Mouse (Mus musculus) hindbrain, embryonic 14.5 days (tissue): ENCODE results near the gene Hspa14. TPM values are rescaled to one million over a fixed set of nuclear protein-coding genes. Genes with fewer than 3 reads are reported as not detected.
A peak's percentile ranks its signal among the peaks of the same experiment; 100 is the strongest.

Source experiments
- ATAC-seq: fragments of 200-750 bp; cut with Nextera tagmentation; 2 replicates; pipeline ENCODE4 v1.8.0; 2017; ENCODE audit warnings: moderate number of reproducible peaks, mild to moderate bottlenecking, moderate TSS enrichment, moderate library complexity; ENCODE audit not compliant: low FRiP score
- DNase-seq: peaks from one replicate; pipeline ENCODE4 v3.0.0-alpha.2; 2015; ENCODE audit warnings: low spot score
- H3K27ac ChIP-seq: fragments of 300-500 bp; sonication (generic); 2 replicates; pipeline ENCODE4 v1.5.1; 2014; ENCODE audit warnings: mild to moderate bottlenecking, moderate library complexity
- H3K27me3 ChIP-seq: fragments of 300-500 bp; sonication (generic); 2 replicates; pipeline ENCODE4 v1.6.1; 2014; ENCODE audit warnings: mild to moderate bottlenecking, low read length, mixed read lengths; ENCODE audit not compliant: control insufficient read depth, insufficient read depth
- H3K36me3 ChIP-seq: fragments of 300-500 bp; sonication (generic); replicated peaks from 2 replicates; pipeline ENCODE4 v1.6.1; 2014; ENCODE audit not compliant: control insufficient read depth, insufficient read depth
- H3K4me1 ChIP-seq: fragments of 300-500 bp; sonication (generic); replicated peaks from 2 replicates; pipeline ENCODE4 v1.6.1; 2014; ENCODE audit warnings: antibody characterized with exemption, low read length, mixed read lengths; ENCODE audit not compliant: control insufficient read depth, insufficient read depth
- H3K4me2 ChIP-seq: fragments of 300-500 bp; sonication (generic); replicated peaks from 2 replicates; pipeline ENCODE4 v1.6.1; 2014; ENCODE audit warnings: mild to moderate bottlenecking, moderate library complexity
- H3K4me3 ChIP-seq: fragments of 300-500 bp; sonication (generic); replicated peaks from 2 replicates; pipeline ENCODE4 v1.5.1; 2014; ENCODE audit warnings: mild to moderate bottlenecking, low read length
- H3K9ac ChIP-seq: fragments of 300-500 bp; sonication (generic); 2 replicates; pipeline ENCODE4 v1.6.1; 2014
- H3K9me3 ChIP-seq: fragments of 300-500 bp; sonication (generic); 2 replicates; pipeline ENCODE4 v1.6.1; 2016; ENCODE audit warnings: low read length; ENCODE audit not compliant: control insufficient read depth
- WGBS: fragments of 180-500 bp; shearing (Covaris S2); extraction: QIAGEN DNeasy Blood & Tissue Kit; methylation state at CpG from one replicate; pipeline ENCODE4 v1.1.7; 2014; 5-methylcytosine and 5-hydroxymethylcytosine counted together
- polyA plus RNA-seq: library from polyadenylated mRNA; unstranded; fragments of >200 nt; fragmentation: Nextera tagmentation; extraction: Ambion mirVana; gene quantifications from 2 replicates; pipeline ENCODE4 v1.2.1, GENCODE M21; 2014

Gene Hspa14
- polyA plus RNA-seq = 66.4 and 67.7 TPM in 2 replicates

GRCm38 (mm10) chr2:3512552-3513454 lies at the start of gene Hspa14, which contains the start of the genes Gm45902 and Cdnf:
Gene Hspa14 (minus strand): TSS chr2:3512814.
Gene Gm45902 (minus strand): TSS chr2:3512790.
Gene Cdnf (plus strand): TSS chr2:3513030.
- H3K4me2 ChIP-seq = peak within 1 kb of the TSS; percentile 76
- no peaks in the 10 kb centered on the region for H3K9me3 ChIP-seq
- WGBS = under 1% methylated on average over 60 of the region's 60 CpGs
- peak within 1 kb of the TSS; percentile 86 for H3K27ac ChIP-seq
- no peaks in the 10 kb centered on the region for H3K27me3 ChIP-seq
- DNase-seq (peak; percentile 96), ATAC-seq (peak; percentile 100)
- peaks cover 15% of the 10 kb centered on the region for H3K4me1 ChIP-seq
- peak within 1 kb of the TSS; percentile 80 for H3K4me3 ChIP-seq
- H3K36me3 ChIP-seq = peaks cover 29% of the 10 kb centered on the region
- H3K9ac ChIP-seq = peak within 1 kb of the TSS; percentile 90

GRCm38 (mm10) chr2:3546588-3546987 lies 34.0 kb upstream of the Hspa14 start:
- no peaks in the 10 kb centered on the region for H3K36me3 ChIP-seq
- H3K27me3 ChIP-seq = no peaks in the 10 kb centered on the region
- 4% methylated on average over 4 of the region's 4 CpGs for WGBS
- no peak overlapping the region for H3K27ac ChIP-seq
- DNase-seq (peak; percentile 82), ATAC-seq (no peak)
- no peaks in the 10 kb centered on the region for H3K9me3 ChIP-seq
- H3K4me3 ChIP-seq = no peak overlapping the region
- H3K9ac ChIP-seq = no peak overlapping the region
- no peak overlapping the region for H3K4me2 ChIP-seq
- H3K4me1 ChIP-seq = no peaks in the 10 kb centered on the region

- Histone ChIP-seq H3K27ac (no peak overlapping the region), H3K4me1 (no peaks in the 10 kb centered on the region), H3K27me3 (no peaks in the 10 kb centered on the region), H3K9me3 (no peaks in the 10 kb centered on the region), H3K9ac (no peak overlapping the region), H3K4me2 (no peak overlapping the region), H3K36me3 (no peaks in the 10 kb centered on the region), H3K4me3 (no peak overlapping the region)
- 69% methylated on average over 2 of the region's 2 CpGs for WGBS
- DNase-seq = no peak
- ATAC-seq = no peak
Observed at GRCm38 (mm10) chr2:3546055-3546454, 33.4 kb upstream of the Hspa14 start.

- WGBS = 82% methylated on average over 9 of the region's 9 CpGs
- no peak overlapping the region for H3K4me2 ChIP-seq
- DNase-seq (no peak), ATAC-seq (no peak)
- no peaks in the 10 kb centered on the region for H3K4me1 ChIP-seq
- H3K27me3 ChIP-seq = no peaks in the 10 kb centered on the region
- no peak overlapping the region for H3K27ac ChIP-seq
- no peaks in the 10 kb centered on the region for H3K36me3 ChIP-seq
- no peak overlapping the region for H3K4me3 ChIP-seq
- no peaks in the 10 kb centered on the region for H3K9me3 ChIP-seq
- H3K9ac ChIP-seq = no peak overlapping the region
Observed at GRCm38 (mm10) chr2:3541307-3542079, 28.9 kb upstream of the Hspa14 start.

GRCm38 (mm10) chr2:3526288-3526687 lies 13.7 kb upstream of the Hspa14 start:
- ATAC-seq (no peak), DNase-seq (no peak)
- H3K27ac ChIP-seq = no peak overlapping the region
- H3K9ac ChIP-seq = no peak overlapping the region
- 84% methylated on average over 6 of the region's 6 CpGs for WGBS
- no peak overlapping the region for H3K4me2 ChIP-seq
- no peaks in the 10 kb centered on the region for H3K36me3 ChIP-seq
- no peaks in the 10 kb centered on the region for H3K9me3 ChIP-seq
- H3K4me3 ChIP-seq = no peak overlapping the region
- no peaks in the 10 kb centered on the region for H3K27me3 ChIP-seq
- no peaks in the 10 kb centered on the region for H3K4me1 ChIP-seq

GRCm38 (mm10) chr2:3522558-3522957 lies 9.9 kb upstream of the Hspa14 start:
- H3K4me1 ChIP-seq = no peaks in the 10 kb centered on the region
- WGBS = 92% methylated on average over 4 of the region's 4 CpGs
- no peaks in the 10 kb centered on the region for H3K27me3 ChIP-seq
- H3K4me2 ChIP-seq = no peak overlapping the region
- no peak overlapping the region for H3K9ac ChIP-seq
- DNase-seq = no peak
- no peaks in the 10 kb centered on the region for H3K9me3 ChIP-seq
- no peak overlapping the region for H3K4me3 ChIP-seq
- ATAC-seq = no peak
- no peak overlapping the region for H3K27ac ChIP-seq
- H3K36me3 ChIP-seq = no peaks in the 10 kb centered on the region

GRCm38 (mm10) chr2:3512076-3512475 lies 538 bp downstream of the Hspa14 start:
- peak overlapping the region; percentile 76 for H3K4me2 ChIP-seq
- H3K4me3 ChIP-seq = peak overlapping the region; percentile 80
- peak overlapping the region; percentile 84 for H3K27ac ChIP-seq
- H3K4me1 ChIP-seq = peaks cover 15% of the 10 kb centered on the region
- no peaks in the 10 kb centered on the region for H3K9me3 ChIP-seq
- no peaks in the 10 kb centered on the region for H3K27me3 ChIP-seq
- H3K9ac ChIP-seq = peak overlapping the region; percentile 90
- peaks cover 34% of the 10 kb centered on the region for H3K36me3 ChIP-seq
- ATAC-seq = no peak
- WGBS = 0% methylated on average over 15 of the region's 15 CpGs
- DNase-seq = peak; percentile 36

- Histone ChIP-seq H3K4me2 (no peak overlapping the region), H3K27me3 (no peaks in the 10 kb centered on the region), H3K4me1 (no peaks in the 10 kb centered on the region), H3K9me3 (no peaks in the 10 kb centered on the region), H3K27ac (no peak overlapping the region), H3K36me3 (peaks cover 65% of the 10 kb centered on the region), H3K4me3 (no peak overlapping the region), H3K9ac (no peak overlapping the region)
- DNase-seq (no peak), ATAC-seq (no peak)
- 96% methylated on average over 5 of the region's 5 CpGs for WGBS
Observed at GRCm38 (mm10) chr2:3500886-3501285, 11.7 kb downstream of the Hspa14 start.

GRCm38 (mm10) chr2:3499543-3499942 lies 13.1 kb downstream of the Hspa14 start:
- Histone ChIP-seq H3K4me3 (no peak overlapping the region), H3K27ac (no peak overlapping the region), H3K4me1 (no peaks in the 10 kb centered on the region), H3K9ac (no peak overlapping the region), H3K4me2 (no peak overlapping the region), H3K27me3 (no peaks in the 10 kb centered on the region), H3K36me3 (peaks cover 67% of the 10 kb centered on the region), H3K9me3 (no peaks in the 10 kb centered on the region)
- DNase-seq = no peak
- 97% methylated on average over 6 of the region's 6 CpGs for WGBS
- no peak for ATAC-seq
